Mouse (Mus musculus) neural tube, embryonic 11.5 days (tissue): Measurements from ENCODE around the gene Katnb1. TPM values are rescaled to one million over a fixed set of nuclear protein-coding genes. Genes with fewer than 3 reads are reported as not detected.
A peak's percentile ranks its signal among the peaks of the same experiment; 100 is the strongest.

Experiments used
- ATAC-seq: fragments of 200-750 bp; cut with Nextera tagmentation; 2 replicates; pipeline ENCODE4 v1.8.0; 2017; ENCODE audit warnings: moderate number of reproducible peaks, mild to moderate bottlenecking, moderate TSS enrichment, moderate library complexity; ENCODE audit not compliant: insufficient read depth, low FRiP score, low TSS enrichment
- DNase-seq: peaks from one replicate; pipeline ENCODE4 v3.0.0-alpha.2; 2015; ENCODE audit warnings: low spot score
- H3K27ac ChIP-seq: fragments of 300-500 bp; sonication (generic); 2 replicates; pipeline ENCODE4 v1.5.1; 2014; ENCODE audit warnings: low read depth, mild to moderate bottlenecking, low read length
- H3K27me3 ChIP-seq: fragments of 300-500 bp; sonication (generic); 2 replicates; pipeline ENCODE4 v1.6.1; 2014; ENCODE audit warnings: mild to moderate bottlenecking, low read length, mixed read lengths; ENCODE audit not compliant: control insufficient read depth, insufficient read depth
- H3K36me3 ChIP-seq: fragments of 300-500 bp; sonication (generic); 2 replicates; pipeline ENCODE4 v1.6.1; 2014; ENCODE audit warnings: mild to moderate bottlenecking, low read length, moderate library complexity, mixed read lengths; ENCODE audit not compliant: control insufficient read depth, insufficient read depth
- H3K4me1 ChIP-seq: fragments of 300-500 bp; sonication (generic); 2 replicates; pipeline ENCODE4 v1.6.1; 2014; ENCODE audit warnings: low read length, mixed read lengths; ENCODE audit not compliant: control insufficient read depth, insufficient read depth
- H3K4me2 ChIP-seq: fragments of 300-500 bp; sonication (generic); 2 replicates; pipeline ENCODE4 v1.6.1; 2014; ENCODE audit warnings: low read depth, mild to moderate bottlenecking, moderate library complexity
- H3K4me3 ChIP-seq: fragments of 300-500 bp; sonication (generic); 2 replicates; pipeline ENCODE4 v1.5.1; 2014; ENCODE audit warnings: low read depth, low read length
- H3K9ac ChIP-seq: fragments of 300-500 bp; sonication (generic); 2 replicates; pipeline ENCODE4 v1.6.1; 2014; ENCODE audit warnings: mild to moderate bottlenecking, low read length
- H3K9me3 ChIP-seq: fragments of 300-500 bp; sonication (generic); 2 replicates; pipeline ENCODE4 v1.6.1; 2016; ENCODE audit warnings: low read length; ENCODE audit not compliant: control insufficient read depth
- WGBS: fragments of 180-500 bp; shearing (Covaris S2); extraction: QIAGEN DNeasy Blood & Tissue Kit; methylation state at CpG from one replicate; pipeline ENCODE4 v1.1.7; 2014; 5-methylcytosine and 5-hydroxymethylcytosine counted together
- polyA plus RNA-seq: library from polyadenylated mRNA; unstranded; fragments of >200 nt; fragmentation: Nextera tagmentation; extraction: Ambion mirVana; gene quantifications from 2 replicates; pipeline ENCODE4 v1.2.1, GENCODE M21; 2014

The Katnb1 gene
- polyA plus RNA-seq, 1 experiment from 2014 or later, result 32.5 TPM

DNA sequence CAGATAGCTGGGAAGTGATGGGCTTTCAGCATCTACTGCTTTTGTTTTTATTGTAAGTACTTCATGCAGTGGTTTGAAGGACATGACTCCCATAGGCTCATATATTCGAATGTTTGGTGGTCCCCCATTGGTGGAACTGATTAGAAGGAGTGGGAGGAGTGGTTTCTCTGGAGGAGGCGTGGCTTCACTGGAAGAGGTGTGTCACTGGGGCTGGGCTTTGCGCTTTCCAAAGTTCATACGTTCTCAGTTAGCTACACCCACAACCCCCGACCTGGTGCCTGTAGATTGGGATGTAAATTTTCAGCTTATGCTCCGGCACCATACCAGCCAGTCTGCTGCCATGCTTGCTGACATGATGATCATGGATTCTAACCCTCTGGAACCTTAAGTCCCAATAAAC, 26.5 kb upstream of the Katnb1 start:
- 64% methylated on average over 6 of the region's 6 CpGs for WGBS

DNA sequence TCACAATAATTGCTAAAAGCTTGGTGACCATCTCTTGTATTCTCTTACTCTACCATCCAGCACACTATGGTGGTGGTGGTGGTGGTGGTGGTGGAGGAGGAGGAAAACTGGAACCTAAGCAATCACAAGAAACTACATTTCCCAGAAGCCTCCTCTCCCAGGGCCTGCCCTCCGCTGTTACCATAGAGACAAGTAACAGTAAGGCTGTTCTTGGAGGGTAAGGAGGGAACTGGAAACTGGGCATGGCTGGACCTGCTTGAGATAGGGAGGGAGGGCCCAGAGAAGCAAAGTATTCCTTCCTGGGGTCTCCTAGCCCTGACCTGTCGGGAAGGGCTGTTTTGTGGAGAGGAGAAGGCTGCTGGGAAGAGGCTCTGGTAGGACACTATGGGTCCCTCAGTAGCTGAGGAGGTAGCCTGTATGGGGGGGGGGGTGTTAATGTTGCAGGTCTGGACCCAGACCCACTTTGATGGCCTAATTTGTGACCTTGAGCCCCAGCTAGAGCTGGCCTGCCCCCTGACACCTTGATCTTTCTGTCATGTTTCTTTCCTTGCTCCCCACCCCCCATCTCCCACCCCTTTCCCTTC, 26.0 kb upstream of the Katnb1 start, which contains the start of gene Drc7:
Gene Drc7, plus strand, starts transcription at position 177 of the 584 bp plus-strand sequence.
- Histone ChIP-seq H3K4me2 (no peak within 1 kb of the TSS), H3K4me3 (no peak within 1 kb of the TSS), H3K27me3 (no peaks in the 10 kb centered on the region), H3K36me3 (no peaks in the 10 kb centered on the region), H3K9ac (no peak within 1 kb of the TSS), H3K4me1 (no peaks in the 10 kb centered on the region), H3K27ac (no peak within 1 kb of the TSS), H3K9me3 (no peaks in the 10 kb centered on the region)
- 28% methylated on average over 2 of the region's 2 CpGs for WGBS
- DNase-seq (no peak), ATAC-seq (no peak)

More for the DNA sequence above, 26.5 kb upstream of the Katnb1 start:
- H3K4me1 ChIP-seq, result no peaks in the 10 kb centered on the region
- no peak overlapping the region for H3K4me3 ChIP-seq
- H3K9me3 ChIP-seq, result no peaks in the 10 kb centered on the region
- H3K36me3 ChIP-seq, result no peaks in the 10 kb centered on the region
- no peak overlapping the region for H3K4me2 ChIP-seq
- no peak overlapping the region for H3K9ac ChIP-seq
- H3K27ac ChIP-seq, result no peak overlapping the region
- no peaks in the 10 kb centered on the region for H3K27me3 ChIP-seq
- DNase-seq (no peak), ATAC-seq (no peak)

DNA sequence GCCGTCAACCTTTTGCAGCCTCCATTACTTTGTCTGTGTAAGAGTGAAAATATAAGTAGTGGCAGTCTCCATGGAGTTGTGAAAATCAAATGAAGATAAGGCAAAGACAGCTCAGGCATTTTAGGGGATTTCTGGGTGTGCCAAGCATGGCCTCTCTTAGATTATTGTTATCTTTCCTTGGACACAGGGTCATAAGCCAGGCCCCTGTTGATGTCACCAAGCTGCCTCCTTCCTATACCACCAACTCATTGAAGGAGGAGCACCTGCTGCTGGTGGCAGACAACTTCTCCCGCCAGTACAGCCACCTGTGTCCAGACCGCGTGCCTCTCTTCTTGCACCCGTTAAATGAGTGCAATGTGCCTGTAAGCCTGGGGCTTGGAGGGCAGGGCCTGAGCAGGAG, 24.6 kb upstream of the Katnb1 start:
- Histone ChIP-seq H3K27me3 (no peaks in the 10 kb centered on the region), H3K27ac (no peak overlapping the region), H3K9me3 (no peaks in the 10 kb centered on the region), H3K4me3 (no peak overlapping the region), H3K9ac (no peak overlapping the region), H3K36me3 (no peaks in the 10 kb centered on the region), H3K4me1 (no peaks in the 10 kb centered on the region), H3K4me2 (no peak overlapping the region)
- ATAC-seq (no peak), DNase-seq (no peak)
- WGBS, result 80% methylated on average over 5 of the region's 5 CpGs

DNA sequence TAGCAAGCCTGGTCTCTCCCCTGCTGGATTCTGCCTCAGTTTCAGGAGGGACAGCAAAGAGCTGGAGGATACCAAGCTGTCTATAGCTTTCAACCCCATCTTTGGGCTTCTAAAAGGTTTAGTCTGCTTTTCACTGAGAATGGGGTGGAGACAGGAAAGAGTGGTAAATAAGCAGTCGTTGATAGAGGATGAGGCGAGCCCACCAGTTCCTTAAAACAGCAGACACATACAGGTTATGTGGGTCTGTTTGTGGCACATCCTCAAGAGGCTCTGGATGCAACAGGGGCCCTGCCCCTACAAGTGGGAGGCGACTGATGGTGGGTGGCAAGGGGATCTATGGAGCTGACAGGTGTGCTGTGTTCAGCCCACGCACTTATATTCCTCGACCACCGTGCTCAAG, 22.3 kb upstream of the Katnb1 start:
- Histone ChIP-seq H3K4me3 (no peak overlapping the region), H3K27ac (no peak overlapping the region), H3K4me2 (no peak overlapping the region), H3K27me3 (no peaks in the 10 kb centered on the region), H3K4me1 (no peaks in the 10 kb centered on the region), H3K36me3 (no peaks in the 10 kb centered on the region), H3K9me3 (no peaks in the 10 kb centered on the region), H3K9ac (no peak overlapping the region)
- ATAC-seq (no peak), DNase-seq (no peak)
- 84% methylated on average over 6 of the region's 6 CpGs for WGBS

DNA sequence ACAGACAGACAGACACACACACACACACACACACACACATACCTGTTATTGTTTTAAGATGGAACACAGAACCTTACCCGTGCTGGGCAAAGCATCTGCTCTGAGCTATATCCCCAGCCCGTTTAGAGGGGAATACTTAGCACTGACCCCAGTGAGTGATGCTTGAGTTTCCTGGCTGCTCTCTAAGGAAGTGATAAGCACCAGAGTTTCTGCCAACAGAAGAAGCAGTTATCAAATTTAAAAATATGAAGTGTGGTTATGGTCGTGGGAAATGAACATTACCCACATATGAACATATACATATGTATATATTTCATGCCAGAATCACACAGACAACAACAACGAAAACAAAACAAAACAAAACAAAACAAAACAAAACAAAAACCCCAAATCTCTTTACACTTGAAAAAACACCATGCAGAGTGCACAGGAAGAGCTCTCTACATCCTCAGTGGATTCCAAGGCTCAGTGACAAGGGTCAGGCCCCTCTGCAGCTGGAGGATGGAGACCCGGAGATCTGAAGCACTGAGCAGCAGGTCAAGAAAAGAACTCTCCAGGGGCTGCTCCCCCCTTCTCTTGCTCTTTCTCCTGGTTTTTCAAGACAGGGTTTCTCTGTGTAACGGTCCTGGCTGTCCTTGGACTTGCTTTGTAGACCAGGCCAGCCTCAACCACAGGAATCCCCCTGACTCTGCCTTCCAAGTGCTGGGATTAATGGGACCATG, 21.0 kb upstream of the Katnb1 start:
- no peak overlapping the region for H3K27ac ChIP-seq
- 81% methylated on average over 6 of the region's 6 CpGs for WGBS
- no peaks in the 10 kb centered on the region for H3K27me3 ChIP-seq
- no peak overlapping the region for H3K9ac ChIP-seq
- DNase-seq (no peak), ATAC-seq (no peak)
- no peaks in the 10 kb centered on the region for H3K4me1 ChIP-seq
- H3K9me3 ChIP-seq, result no peaks in the 10 kb centered on the region
- H3K4me2 ChIP-seq, result no peak overlapping the region
- H3K4me3 ChIP-seq, result no peak overlapping the region
- H3K36me3 ChIP-seq, result no peaks in the 10 kb centered on the region

DNA sequence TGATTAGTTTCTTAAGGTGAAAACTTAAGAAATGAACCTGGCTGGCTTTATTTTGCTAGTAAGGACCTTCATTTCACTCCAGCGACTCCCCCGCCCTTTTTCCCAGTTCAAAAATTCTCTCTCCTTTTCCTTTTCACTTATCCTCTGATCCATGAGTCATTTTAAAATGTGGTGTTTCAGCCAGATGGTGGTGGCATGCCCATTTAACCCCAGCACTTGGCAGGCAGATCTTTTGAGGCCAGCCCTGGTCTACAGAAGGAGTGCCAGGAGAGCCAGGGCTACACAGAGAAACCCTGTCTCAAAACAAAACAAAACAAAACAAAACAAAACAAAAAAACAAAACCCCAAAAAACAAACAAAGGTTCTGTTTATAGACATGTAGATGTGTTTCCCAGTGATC, 16.5 kb upstream of the Katnb1 start:
- Histone ChIP-seq H3K27ac (no peak overlapping the region), H3K9me3 (no peaks in the 10 kb centered on the region), H3K27me3 (no peaks in the 10 kb centered on the region), H3K4me3 (no peak overlapping the region), H3K9ac (no peak overlapping the region), H3K36me3 (no peaks in the 10 kb centered on the region), H3K4me1 (no peaks in the 10 kb centered on the region), H3K4me2 (no peak overlapping the region)
- WGBS, result 85% methylated on average over 2 of the region's 2 CpGs
- DNase-seq (no peak), ATAC-seq (no peak)

GRCm38 (mm10) chr8:95067582-95067981, 13.4 kb upstream of the Katnb1 start:
- peak; percentile 59 for DNase-seq
- Histone ChIP-seq H3K36me3 (no peaks in the 10 kb centered on the region), H3K9me3 (no peaks in the 10 kb centered on the region), H3K27ac (no peak overlapping the region), H3K4me1 (no peaks in the 10 kb centered on the region), H3K27me3 (no peaks in the 10 kb centered on the region), H3K4me3 (no peak overlapping the region), H3K4me2 (no peak overlapping the region), H3K9ac (no peak overlapping the region)
- no peak for ATAC-seq
- WGBS, result 44% methylated on average over 3 of the region's 3 CpGs

DNA sequence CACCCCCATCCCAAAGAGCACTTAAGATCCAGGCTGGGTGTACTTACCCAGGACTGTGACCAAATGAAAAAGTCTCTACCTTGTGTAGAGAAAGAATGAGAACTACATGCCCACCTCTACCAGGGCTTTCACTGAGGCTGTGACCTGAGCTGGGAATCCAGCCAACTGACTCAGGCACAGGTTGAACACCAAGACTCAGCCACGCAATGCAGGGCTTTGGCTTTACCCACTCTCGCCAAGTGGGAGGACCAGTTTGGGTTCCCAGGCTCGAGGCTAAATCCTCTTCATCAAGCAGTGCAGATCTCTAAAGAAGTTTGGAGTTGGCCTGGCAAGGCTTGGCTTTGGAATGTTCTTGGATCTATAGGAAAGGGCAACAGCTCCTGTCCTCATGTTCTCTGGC, 5.5 kb upstream of the Katnb1 start:
- H3K27ac ChIP-seq, result no peak overlapping the region
- WGBS, result 82% methylated on average over 3 of the region's 3 CpGs
- H3K27me3 ChIP-seq, result no peaks in the 10 kb centered on the region
- H3K9me3 ChIP-seq, result no peaks in the 10 kb centered on the region; the same call in 1 of the 2 replicates
- DNase-seq, result no peak
- no peak overlapping the region for H3K4me3 ChIP-seq
- no peak for ATAC-seq
- no peaks in the 10 kb centered on the region for H3K36me3 ChIP-seq
- H3K9ac ChIP-seq, result no peak overlapping the region
- H3K4me2 ChIP-seq, result no peak overlapping the region
- H3K4me1 ChIP-seq, result no peaks in the 10 kb centered on the region

DNA sequence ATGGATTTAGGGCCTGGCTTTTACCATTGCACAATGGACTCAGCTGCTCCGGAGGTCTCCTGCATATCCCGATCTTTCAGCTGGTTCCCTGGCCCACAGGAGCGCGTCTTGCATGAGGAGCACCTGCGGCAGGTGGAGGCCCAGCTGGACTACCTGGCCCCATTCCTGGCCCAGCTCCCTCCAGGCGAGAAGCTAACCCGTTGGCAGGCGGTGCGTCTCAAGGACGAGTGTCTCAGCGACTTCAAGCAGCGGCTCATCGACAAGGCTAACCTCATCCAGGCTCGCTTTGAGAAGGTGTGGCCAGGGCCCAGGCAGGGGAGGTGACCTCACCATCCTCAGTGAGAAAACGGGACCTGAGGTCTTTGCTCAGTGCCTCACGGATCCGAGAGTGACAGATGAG, 4.8 kb upstream of the Katnb1 start:
- no peak overlapping the region for H3K4me2 ChIP-seq
- H3K4me3 ChIP-seq, result no peak overlapping the region
- 84% methylated on average over 17 of the region's 17 CpGs for WGBS
- no peaks in the 10 kb centered on the region for H3K4me1 ChIP-seq
- no peaks in the 10 kb centered on the region; the same call in 1 of the 2 replicates for H3K9me3 ChIP-seq
- no peaks in the 10 kb centered on the region for H3K27me3 ChIP-seq
- no peak overlapping the region for H3K9ac ChIP-seq
- H3K36me3 ChIP-seq, result no peaks in the 10 kb centered on the region
- ATAC-seq, result no peak
- H3K27ac ChIP-seq, result no peak overlapping the region
- DNase-seq, result no peak
